In the genomic region with DNA sequence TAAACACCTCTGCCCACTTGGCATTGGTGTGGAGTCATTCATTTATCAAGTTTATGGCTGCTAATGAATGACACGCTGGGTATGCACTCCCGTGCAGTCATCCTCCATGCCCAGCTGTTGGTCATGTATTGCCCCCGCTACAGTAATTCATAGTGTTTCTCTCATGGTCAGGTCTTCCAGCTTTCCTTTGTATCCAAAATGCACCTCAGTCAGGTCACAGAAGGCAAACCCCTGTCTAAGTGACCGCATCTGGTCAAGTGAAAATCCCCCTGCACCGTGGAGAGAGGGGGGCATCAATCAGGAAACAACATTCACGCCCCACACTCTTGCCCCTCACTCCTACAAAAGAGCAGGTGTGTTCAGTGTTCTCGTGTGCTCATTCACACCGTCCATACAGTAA, we compare ENCODE assay signal across 17 mouse cellular contexts. TPM values are rescaled to one million over a fixed set of nuclear protein-coding genes. Genes with fewer than 3 reads are reported as not detected.
"Had no signal": no experiment of that assay in that cellular context is flagged by ENCODE, and none has a peak within 500 bp of the region (broad histone marks: within the 10 kb centered on the region; RNA-seq: fewer than 3 reads in every experiment).

No protein-coding gene starts in this region.

- DNase-seq: retina, postnatal 1 day; right cerebral cortex, adult 18-20 months; right cerebral cortex, postnatal 14 days; right cerebral cortex, postnatal 25 days; right cerebral cortex, postnatal 4 days; spleen, adult 18-20 months; thymus, adult 18-20 months; thymus, adult 2 months; thymus, postnatal 14 days; thymus, postnatal 25 days; thymus, postnatal 36 days; thymus, postnatal 4 days had no signal

- H3K36me3 ChIP-seq: neural tube, embryonic 15.5 days; stomach, embryonic 15.5 days had no signal

- H3K27me3 ChIP-seq: neural tube, embryonic 15.5 days; stomach, embryonic 15.5 days had no signal

- H3K27ac ChIP-seq: neural tube, embryonic 15.5 days; stomach, embryonic 15.5 days; stomach, postnatal 0 days had no signal

- H3K4me1 ChIP-seq: neural tube, embryonic 15.5 days; stomach, embryonic 15.5 days had no signal

- H3K9me3 ChIP-seq: neural tube, embryonic 15.5 days; stomach, embryonic 15.5 days had no signal

- H3K4me3 ChIP-seq: neural tube, embryonic 15.5 days; stomach, embryonic 15.5 days had no signal

- H3K9ac ChIP-seq: neural tube, embryonic 15.5 days; stomach, embryonic 15.5 days had no signal

- H3K4me2 ChIP-seq: neural tube, embryonic 15.5 days; stomach, embryonic 15.5 days had no signal

RNA-seq across cellular contexts. Expression of a gene that starts 4.5 kb away (rescaled TPM):
- total RNA-seq: neutrophil, adult 5-6 weeks had no signal
- polyA plus RNA-seq: neural tube, embryonic 14.5 days; neural tube, embryonic 15.5 days had no signal

RNA-seq across cellular contexts. Expression of a gene that starts 59.9 kb away (rescaled TPM):
- total RNA-seq: neutrophil, adult 5-6 weeks had no signal
